Mouse (Mus musculus) spleen, postnatal 10 days (tissue): ENCODE results near the gene B4galt7.
"Not testable (repeated sequence)": the region's sequence is repeated elsewhere in the genome, so short reads cannot be mapped to it uniquely, and the experiment has no call there.

ENCODE experiments used
- DNase-seq, 2 experiments: peaks; one replicate each; pipeline ENCODE4 v3.0.0; 2021 to 2022; ENCODE audit warnings: low spot score in 2 of 2

B4galt7 gene

DNA sequence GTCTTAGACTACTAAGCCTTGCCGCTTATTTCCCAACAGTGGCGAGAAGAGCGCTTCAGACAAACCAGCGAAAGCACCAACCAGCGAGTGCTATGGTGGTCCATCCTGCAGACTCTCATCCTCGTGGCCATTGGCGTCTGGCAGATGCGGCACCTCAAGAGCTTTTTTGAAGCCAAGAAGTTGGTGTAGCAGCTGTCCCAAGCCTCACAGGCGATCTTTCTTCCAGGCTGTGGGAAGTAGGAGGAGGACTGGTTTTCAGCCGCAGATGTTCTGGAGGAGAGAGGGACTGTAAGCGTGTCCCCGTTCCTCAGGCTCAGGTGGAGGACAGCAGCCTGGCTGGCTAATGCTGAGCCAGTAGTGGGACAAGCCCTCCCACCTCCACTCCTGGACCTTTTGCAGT, 2.9 kb upstream of the B4galt7 start:
- no peak for DNase-seq

DNA sequence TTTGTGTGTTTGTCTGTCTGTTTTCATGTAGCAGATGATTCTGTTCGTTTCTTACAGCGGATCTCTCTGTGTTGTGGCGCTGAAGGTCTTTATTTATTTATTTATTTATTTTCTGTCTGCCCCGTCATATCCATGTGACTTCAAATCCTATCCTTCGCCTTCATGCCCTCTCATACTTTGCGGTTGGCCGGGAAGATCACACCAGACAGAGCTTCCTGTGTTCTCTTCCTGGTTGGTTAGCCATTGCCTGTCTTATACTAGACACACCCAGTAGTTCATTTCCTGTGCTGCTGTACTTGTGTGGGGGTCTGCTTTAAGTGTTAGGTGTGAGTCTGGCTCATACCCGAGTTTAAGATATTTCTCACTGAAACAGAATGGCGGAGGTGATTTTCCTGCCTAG, 961 bp downstream of the B4galt7 start:
- no peak for DNase-seq

DNA sequence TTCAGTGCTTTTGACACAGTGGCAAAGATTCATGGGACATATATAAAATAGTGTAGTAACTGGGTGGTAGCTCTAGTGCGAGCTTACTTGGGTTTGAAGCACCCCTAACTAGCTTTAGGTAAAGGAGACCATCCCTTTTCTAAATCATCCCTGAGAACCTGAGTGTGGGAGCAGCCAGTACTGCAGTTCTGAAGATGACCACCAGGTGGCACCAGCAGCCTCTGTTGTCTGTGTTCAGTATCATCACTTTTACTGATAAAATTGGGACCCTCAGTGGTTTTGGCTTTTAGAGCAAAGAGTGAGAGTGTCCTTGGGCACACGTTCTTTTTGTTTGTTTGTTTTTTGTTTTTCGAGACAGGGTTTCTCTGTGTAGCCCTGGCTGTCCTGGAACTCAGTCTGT, 1.9 kb downstream of the B4galt7 start:
- peak; percentile 89 to 92 for DNase-seq

DNA sequence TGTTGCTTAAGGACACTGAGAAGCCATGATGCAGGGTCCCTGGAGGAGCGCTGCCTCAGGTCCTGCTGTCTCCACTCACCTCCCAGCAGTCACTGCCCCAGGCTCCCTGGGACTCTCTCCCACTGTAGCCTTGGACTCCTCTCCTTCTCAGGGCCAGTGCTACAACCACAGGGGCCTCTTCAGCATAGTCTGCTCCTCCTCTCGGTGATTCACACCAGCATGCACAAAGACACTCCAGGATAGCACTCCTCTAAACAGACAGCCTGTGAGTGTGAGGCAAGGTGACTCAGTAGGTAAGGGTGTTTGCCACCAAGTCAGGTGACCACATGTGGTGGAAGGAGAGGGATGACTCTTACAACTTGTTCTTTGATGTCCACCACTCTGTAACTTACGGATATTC, 4.9 kb downstream of the B4galt7 start:
- no peak for DNase-seq

DNA sequence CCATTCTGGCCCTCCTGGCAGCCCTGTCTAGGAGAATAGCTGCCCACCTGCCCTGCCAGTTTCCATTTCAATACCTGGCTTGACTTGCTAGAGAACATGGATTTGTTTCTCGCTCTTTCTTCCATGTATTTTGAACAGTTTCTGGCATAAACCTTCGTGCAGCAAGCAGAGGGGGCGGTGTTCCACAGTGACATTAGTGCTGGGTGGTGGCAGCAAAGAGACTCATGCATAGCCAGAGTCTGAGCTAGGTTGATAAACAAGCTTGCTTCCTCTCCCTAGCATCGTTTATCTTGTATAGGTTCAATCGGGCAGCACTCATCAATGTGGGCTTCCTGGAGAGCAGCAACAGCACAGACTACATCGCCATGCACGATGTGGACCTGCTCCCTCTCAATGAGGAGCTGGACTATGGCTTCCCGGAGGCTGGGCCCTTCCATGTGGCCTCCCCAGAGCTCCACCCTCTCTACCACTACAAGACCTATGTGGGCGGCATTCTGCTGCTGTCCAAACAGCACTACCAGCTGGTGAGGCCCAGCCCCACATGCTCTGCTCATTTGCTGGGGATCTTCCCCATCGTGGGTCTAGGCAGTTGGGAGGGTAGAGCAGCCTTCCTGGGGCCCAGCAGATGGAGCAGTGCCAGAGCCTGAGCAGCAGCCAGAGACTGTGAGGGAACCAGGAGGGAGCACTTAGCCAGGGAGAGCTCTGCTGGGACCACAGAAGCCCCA, 7.4 kb downstream of the B4galt7 start:
- no peak for DNase-seq

DNA sequence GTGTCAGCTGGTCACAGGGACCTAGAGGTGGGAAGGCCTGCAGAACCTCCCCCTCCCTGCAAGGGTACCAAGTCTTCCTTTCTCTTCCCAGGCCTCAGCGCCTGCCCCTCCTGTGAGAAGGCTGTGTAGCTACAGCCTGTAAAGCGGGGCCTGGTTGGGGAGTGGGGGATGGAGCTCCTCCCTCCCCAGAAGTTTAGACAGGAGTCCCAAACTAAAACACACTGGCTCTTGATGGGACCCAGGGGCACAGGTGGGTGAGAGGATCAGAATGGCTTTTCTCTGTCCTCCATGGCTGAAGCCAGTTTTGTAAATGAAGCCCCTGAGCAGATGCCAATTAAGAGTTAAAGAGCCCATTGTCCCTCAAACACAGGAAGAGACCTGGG, 7.9 kb downstream of the B4galt7 start:
- no peak for DNase-seq

DNA sequence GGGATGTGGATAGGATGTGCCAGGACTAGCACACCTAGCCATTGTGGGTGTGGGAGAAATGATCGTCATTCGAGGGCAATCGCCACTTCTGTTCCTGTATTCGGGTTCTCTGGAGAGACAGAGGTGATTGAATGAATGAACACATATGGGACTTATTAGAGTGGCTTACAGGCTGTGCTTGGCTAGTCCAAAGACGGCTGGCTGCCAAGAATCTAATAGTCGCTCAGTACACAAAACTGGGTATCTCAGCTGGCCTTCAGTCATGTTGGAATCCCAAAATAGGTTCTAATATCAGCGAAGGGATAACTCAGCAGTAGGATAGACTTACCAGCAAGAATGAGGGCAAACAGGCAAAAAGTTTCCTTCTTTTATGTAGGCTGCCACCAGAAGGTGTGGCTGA, 12.3 kb downstream of the B4galt7 start:
- no peak for DNase-seq

DNA sequence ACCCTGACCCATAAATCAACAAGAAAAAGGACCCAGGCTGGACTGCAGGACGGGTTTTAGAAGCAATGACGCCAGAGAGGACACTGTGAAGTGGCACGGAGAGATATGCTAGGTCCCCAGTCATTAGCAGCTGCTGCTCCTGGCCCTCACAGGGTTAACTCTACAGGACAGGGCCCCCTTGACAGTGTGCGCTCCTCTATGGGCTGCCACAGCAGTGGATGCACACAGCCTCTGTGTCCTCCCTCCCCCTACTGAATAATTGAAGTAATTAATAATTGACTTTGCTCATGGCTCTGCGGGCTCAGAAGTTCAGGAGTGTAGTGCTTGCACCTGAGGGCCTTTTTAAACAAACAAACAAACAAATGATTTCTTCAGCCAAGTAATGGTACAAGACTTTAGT, 13.8 kb downstream of the B4galt7 start:
- DNase-seq = no peak

DNA sequence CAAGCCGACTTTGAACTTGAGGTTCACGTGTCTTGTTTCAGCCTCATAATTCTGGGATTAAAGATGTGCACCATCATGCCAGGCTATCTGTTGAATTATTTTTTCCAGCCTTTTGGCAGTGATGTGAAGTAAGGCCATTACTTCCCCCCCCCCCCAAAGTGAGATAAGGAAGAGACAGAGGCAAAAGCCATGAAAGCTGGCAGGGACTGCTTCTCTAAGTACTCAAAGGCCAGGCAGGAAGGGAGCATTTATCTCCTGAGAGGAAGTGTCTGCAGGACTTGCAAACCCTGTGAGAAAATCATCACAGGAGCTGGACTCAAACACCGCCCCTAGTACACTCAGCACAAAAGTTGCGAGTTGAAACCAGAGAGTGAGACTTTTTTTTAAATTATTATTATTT, 19.6 kb downstream of the B4galt7 start:
- DNase-seq = no peak

DNA sequence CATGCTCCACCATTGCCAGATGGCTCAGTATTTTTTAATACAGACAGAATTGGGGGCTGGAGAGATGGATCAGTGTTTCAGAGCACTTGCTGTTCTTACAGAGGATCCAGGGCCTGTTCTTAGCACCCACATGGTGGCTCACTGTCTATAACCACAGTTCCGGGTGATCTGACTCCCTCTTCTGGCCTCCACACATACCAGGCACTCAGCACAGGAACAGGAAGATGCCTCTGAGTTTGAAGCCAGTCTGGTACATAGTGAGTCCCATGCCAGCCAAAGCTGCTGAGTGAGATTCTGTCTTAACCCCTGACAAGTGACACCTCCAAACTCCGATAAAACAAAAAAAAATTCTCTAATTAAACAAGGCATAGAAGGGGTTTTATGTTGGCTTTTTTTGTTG, 20.6 kb downstream of the B4galt7 start:
- no peak for DNase-seq

DNA sequence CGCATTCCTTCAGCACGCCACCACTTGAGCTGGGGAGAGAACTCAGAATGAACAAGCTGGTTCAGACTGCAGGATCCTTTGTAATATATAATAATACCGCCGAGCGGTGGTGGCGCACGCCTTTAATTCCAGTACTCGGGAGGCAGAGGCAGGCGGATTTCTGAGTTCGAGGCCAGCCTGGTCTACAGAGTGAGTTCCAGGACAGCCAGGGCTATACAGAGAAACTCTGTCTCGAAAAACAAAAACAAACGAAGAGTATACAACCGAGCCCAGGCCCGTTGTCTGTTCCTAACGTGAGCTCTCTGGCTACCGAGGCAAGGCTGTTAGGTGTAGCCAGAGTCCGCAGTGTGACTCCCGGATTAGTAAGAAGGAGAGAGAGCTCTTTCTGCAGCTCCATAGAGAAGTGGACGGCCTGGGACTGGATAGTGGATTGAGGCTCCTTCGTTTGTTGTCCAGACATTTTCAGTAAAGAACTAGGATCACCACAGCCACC, 22.5 kb downstream of the B4galt7 start:
- not testable (repeated sequence) for DNase-seq

DNA sequence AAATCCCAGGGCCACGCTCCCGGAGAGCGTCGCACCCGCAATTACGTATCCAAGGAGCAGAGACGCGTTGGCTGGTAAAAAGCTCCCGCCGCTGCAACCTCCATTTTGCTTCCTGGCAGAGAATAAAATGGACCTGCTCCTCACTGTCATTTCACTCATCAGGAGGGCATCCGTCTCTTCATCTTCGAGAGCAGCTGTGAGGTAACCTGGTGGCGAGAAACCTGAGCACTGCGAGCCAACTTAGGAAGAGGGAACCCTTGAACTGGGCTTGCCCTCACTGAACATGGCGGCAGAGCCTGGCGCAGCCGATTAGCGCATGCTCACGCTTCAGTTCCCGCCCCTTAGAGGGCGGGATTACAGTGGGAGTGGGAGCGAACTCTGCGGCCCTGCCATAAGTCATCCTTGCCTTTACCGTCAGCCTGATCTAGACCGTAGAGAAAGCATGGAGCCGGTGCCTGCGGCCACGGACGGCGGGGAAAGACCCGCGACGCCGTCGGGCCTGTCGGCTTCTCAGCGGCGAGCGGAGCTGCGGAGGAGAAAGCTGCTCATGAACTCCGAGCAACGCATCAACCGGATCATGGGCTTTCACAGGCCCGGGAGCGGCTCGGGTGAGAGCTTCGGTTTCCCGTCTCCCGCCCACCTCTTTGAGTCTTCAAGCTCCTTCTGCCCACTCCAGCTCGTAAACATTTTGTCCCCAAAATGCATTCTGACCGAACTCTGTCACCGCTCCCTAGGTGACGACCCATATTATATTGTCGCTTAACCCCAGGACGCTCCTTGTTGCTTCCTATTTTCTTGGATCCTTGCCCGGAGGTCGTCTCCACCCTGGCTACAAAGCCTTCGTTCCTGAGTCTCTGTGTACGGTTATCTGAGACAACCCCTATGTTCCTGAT, 23.2 kb downstream of the B4galt7 start, which contains the start of gene Caml:
Gene Caml (plus strand): TSS at position 357 of the 893 bp plus-strand sequence.
- peak; percentile 86 to 90 for DNase-seq

DNA sequence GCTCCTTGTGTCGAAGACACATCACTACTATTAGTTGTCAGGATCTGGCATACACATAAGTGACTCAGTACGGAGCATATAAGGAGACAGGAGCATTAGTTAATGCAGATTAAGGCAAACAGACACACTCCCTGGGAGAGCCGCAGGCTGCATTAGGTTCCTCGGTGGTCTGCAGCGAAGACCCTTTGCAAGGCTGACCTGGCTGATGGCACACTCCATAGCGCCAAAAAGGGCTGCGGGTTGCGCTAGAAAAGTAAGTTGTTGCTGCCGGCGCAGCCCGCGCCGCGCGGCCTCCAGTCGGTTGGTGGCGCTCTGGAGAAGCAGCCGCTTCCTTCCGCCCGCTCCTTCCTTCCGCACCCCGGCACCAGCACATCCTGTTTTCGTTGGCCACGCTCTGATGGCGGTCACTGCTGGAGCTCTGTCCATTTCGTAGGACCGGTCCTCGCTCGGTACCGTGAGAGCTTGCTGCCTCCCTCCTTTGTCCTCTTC, 35.0 kb downstream of the B4galt7 start, which contains the start of gene Ddx46:
Gene Ddx46 (plus strand): TSS at position 389 of the 489 bp plus-strand sequence.
- peak; percentile 91 to 95 for DNase-seq

DNA sequence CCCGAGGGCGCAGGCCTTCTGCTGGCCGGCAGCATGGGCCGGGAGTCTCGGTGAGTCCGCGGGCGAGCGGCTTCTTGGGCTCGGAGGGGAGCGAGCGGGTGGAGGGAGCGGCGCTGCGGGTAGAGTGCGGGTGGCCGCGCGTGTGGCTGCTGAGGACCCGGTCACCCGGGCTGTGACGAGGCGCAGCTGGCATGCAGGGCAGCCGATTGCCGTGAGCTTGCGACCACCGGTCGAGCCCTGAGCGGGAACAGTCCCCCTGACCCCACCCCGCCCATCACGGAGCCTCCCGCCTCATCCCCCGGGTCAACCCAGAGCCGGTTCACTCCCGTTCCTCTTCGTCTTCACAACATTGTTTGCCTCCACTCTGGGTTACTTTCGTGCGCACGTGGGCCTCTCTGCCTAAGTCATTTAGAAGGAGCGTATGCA, 35.5 kb downstream of the B4galt7 start:
- no peak for DNase-seq

DNA sequence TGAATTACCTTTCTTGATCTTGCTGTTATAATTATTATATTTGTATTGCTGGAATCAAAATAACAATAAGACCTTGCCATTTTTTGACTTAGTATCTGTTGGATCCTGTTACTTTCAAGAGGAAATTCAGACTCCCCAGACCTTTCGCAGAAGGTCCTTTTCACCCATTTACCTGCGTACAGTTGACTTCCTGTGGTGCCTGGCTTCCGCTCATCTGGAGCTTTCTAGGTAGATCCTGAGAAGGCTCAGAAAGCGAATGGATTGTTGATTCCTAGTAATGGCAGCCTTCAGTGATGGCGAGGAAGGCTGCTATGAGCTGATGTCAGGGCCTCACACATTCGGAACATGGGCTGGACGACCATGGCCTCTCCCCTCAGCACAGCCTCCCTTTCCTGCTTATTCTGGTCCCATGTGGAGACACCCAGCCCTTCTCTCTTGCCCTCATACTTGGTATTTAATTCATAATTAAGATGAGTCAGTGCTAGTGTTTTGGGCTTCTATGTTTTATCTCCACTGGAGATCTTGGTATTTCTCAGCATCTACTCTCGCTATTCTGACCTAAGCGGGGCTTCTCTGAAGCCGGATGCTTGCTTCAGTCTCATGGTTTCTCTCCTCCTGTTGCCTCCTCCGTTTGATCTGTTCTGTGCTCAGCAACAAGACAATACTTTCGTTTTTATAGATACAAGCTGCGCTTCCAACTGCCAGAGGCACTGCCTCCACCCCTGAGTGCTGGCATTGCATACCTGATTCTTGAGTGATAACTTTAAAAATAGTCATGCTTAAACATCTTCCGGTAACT, 36.7 kb downstream of the B4galt7 start:
- DNase-seq = no peak

DNA sequence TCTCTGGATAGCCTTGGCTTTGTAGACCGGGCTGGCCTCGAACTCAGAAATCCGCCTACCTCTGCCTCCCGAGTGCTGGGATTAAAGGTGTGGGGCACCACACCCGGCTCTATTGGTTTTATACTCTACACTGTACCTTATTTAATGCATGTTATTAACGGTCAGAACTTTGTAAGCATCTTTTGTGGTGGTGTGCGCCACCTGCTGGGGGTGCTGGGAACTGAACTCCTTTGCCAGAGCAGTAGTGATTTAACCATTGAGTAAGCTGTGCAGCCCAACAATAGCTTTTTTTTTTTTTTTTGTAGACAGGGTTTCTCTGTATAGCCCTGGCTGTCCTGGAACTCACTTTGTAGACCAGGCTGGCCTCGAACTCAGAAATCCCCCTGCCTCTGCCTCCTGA, 40.8 kb downstream of the B4galt7 start:
- peak; percentile 79 to 89 for DNase-seq

DNA sequence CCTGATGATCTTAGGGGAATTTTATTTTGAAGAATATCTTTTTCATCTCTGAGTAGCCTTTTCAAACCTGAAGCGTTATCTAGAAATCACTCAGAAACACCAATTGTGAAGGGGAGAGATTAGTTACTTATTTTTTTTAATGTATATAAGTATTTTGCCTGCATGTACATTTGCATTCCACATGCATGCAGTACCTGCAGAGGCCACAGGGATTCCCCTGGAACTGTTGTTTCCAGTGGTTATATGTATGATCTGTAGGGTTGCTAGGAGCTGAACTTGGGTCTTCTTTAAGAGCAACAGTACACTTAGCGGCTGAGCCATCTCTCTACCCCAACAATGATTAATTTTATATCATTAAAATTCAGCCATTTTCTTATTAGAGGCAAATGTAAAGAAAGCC, 44.8 kb downstream of the B4galt7 start:
- peak in 1 of 2 experiments; percentile 71 for DNase-seq

DNA sequence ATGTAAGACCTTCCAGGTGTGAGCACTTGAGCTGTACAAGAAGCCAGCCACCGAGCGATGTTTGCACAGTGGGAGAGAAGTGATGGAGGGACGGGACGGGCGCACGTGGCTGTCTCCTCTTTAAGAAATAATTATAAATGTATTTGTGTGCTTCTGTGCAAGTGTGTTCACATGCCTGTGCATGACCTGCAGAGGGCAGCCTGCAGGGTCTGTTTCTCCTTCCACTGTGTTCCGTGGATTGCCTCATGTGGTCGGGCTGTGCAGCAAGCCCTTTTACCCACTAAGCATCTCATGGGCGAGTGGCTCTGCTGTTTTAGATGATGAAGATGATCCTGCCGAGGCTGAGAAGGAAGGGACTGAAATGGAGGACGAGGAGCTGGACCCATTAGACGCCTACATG, 50.4 kb downstream of the B4galt7 start:
- no peak for DNase-seq

DNA sequence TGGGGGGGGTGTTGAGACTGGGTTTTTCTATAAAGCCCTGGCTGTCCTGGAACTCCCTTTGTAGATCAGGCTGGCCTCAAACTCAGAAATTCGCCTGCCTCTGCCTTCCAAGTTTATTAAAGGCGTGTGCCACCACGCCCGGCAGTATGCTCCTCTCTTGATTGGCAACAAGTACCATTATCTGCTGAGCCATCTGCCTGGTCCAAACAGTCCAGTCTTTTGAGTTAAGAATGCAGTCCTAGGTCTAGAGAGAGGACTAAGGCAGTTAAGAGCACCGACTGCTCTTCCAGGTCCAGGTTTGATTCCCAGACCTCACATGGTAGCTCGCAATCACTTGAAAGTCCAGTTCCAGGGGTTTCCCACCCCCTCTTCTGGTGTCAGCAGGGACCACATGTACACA, 51.3 kb downstream of the B4galt7 start:
- DNase-seq = no peak
